Mouse (Mus musculus): ENCODE measurements around the gene C77080. TPM values are rescaled to one million over a fixed set of nuclear protein-coding genes. Genes with fewer than 3 reads are reported as not detected.
A peak's percentile ranks its signal among the peaks of the same experiment; 100 is the strongest.

C77080 gene
- polyA plus RNA-seq, 1 experiment from 2014 or later: 0.92 TPM

- ATAC-seq: no peak
- no peaks in the 10 kb centered on the region for H3K9me3 ChIP-seq (replicated peaks)
- WGBS (ENCODE audit: insufficient replicate concordance): 9% methylated on average over 24 of the region's 24 CpGs
- no peak overlapping the region for H3K27ac ChIP-seq
- H3K4me1 ChIP-seq: peaks cover 55% of the 10 kb centered on the region
- H3K27me3 ChIP-seq (replicated peaks): peaks cover 89% of the 10 kb centered on the region
- peak overlapping the region; percentile 65 for H3K4me3 ChIP-seq
- peak overlapping the region; percentile 67 for H3K9ac ChIP-seq
- peak overlapping the region; percentile 86 for H3K4me2 ChIP-seq
- no peaks in the 10 kb centered on the region for H3K36me3 ChIP-seq
Observed at GRCm38 (mm10) chr4:129247381-129248242, 13.6 kb downstream of the C77080 start.

DNA sequence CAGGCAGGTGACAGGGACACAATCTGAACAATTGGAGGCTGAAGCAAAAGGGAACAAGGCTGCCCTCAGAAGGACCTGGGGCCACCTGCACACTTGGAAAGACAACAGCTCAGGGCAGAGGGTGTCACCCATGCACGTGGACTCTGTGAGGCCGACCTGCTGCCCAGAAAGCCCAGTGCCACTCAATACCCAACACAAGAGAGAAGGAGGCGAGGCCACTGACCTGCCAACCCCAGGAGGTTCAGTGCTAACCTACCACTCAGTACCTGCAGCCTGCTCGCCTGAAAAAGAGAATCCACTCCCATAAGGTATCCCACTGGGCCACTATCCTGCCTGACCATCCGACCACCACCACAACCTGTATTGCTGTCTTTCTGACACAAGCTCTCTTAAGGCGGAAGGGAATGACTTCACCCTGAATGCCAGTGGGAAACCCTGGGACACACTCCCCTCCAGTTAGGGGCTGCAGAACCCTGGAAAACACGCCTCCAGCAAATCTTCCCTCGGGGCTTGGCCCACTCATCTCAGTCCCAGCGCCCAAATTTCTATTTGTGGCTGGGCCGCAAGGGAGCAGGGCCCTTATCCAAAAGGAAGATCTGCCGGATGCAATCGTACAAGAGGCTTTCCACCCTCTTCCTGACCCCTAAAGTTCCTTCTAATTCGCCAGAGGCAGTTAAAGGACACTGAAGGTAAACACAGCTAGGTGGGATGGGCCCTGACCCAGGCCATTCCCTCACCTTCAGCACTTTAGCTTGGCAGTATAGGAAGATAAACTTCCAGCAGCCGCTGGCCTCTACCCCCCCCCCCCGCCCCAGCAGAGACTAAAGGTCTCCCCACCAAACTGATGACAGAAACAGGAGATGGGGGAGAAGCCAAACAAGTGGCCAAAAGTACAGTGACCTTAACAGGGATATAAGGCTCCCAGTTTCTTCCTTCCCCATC lies 14.6 kb downstream of the C77080 start:
- H3K9ac ChIP-seq: no peak overlapping the region
- H3K9me3 ChIP-seq (replicated peaks): no peaks in the 10 kb centered on the region
- H3K4me1 ChIP-seq: peaks cover 57% of the 10 kb centered on the region
- H3K36me3 ChIP-seq: no peaks in the 10 kb centered on the region
- no peak overlapping the region for H3K27ac ChIP-seq
- H3K4me3 ChIP-seq: no peak overlapping the region
- peak overlapping the region; percentile 2; the same call in 1 of the 2 replicates for H3K4me2 ChIP-seq
- H3K27me3 ChIP-seq (replicated peaks): peaks cover 92% of the 10 kb centered on the region
- 26% methylated on average over 15 of the region's 15 CpGs for WGBS (ENCODE audit: insufficient replicate concordance)
- no peak for ATAC-seq

DNA sequence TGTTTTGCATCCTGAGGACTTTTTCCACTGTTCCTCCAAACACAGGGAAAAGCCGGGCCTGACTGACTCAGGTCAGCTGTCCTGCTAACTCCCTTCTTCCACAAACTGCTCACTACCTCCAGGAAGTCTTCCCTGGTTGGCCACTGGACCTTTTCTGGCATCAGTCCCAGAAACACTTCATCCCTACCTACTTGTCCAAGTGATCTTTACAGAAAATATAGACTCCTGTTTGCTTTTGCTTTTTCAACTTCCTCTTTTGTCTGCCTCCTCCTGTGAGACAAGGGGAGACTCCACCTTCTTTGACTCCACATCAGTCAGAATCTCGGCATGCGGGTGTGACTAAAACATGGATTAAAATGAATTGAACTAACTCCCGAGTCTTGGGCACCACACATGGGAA lies 16.4 kb downstream of the C77080 start:
- Histone ChIP-seq H3K27ac (no peak overlapping the region), H3K9ac (no peak overlapping the region), H3K27me3 (replicated peaks) (peaks cover 91% of the 10 kb centered on the region), H3K4me1 (peaks cover 46% of the 10 kb centered on the region), H3K4me2 (no peak overlapping the region), H3K36me3 (no peaks in the 10 kb centered on the region), H3K9me3 (replicated peaks) (no peaks in the 10 kb centered on the region), H3K4me3 (no peak overlapping the region)
- no peak for ATAC-seq
- 19% methylated on average over 4 of the region's 4 CpGs for WGBS (ENCODE audit: insufficient replicate concordance)

DNA sequence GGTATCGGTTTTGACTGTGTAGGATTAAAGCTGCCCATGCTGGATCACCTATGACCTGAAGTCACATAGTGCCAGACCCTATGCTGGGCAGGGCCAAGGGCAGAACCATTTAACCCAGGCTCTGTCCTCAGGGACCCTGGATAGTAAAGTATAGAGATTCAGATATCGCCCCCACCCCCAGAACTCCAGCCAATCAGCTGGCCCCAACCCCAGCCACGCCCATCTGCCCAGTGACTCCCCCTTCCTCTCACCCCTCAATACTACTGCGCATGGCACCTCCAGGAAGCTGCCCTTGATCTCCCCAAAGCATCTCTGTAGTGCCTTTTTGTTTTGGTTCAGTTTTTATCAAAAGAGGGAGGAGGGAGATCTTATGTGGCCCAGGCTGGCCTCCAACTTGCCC lies 18.4 kb downstream of the C77080 start:
- 39% methylated on average over 4 of the region's 4 CpGs for WGBS (ENCODE audit: insufficient replicate concordance)
- H3K9me3 ChIP-seq (replicated peaks): no peaks in the 10 kb centered on the region
- H3K4me3 ChIP-seq: no peak overlapping the region
- H3K4me2 ChIP-seq: no peak overlapping the region
- ATAC-seq: no peak
- H3K27me3 ChIP-seq (replicated peaks): peaks cover 91% of the 10 kb centered on the region
- H3K36me3 ChIP-seq: no peaks in the 10 kb centered on the region
- H3K4me1 ChIP-seq: peaks cover 56% of the 10 kb centered on the region
- no peak overlapping the region for H3K27ac ChIP-seq
- no peak overlapping the region for H3K9ac ChIP-seq

- no peaks in the 10 kb centered on the region for H3K36me3 ChIP-seq
- no peak overlapping the region for H3K27ac ChIP-seq
- H3K9me3 ChIP-seq (replicated peaks): no peaks in the 10 kb centered on the region
- H3K9ac ChIP-seq: no peak overlapping the region
- H3K4me3 ChIP-seq: no peak overlapping the region
- peaks cover 53% of the 10 kb centered on the region for H3K4me1 ChIP-seq
- WGBS (ENCODE audit: insufficient replicate concordance): 48% methylated on average over 4 of the region's 4 CpGs
- H3K27me3 ChIP-seq (replicated peaks): peaks cover 91% of the 10 kb centered on the region
- H3K4me2 ChIP-seq: no peak overlapping the region
- ATAC-seq: no peak
Observed at GRCm38 (mm10) chr4:129242327-129242726, 18.9 kb downstream of the C77080 start.

DNA sequence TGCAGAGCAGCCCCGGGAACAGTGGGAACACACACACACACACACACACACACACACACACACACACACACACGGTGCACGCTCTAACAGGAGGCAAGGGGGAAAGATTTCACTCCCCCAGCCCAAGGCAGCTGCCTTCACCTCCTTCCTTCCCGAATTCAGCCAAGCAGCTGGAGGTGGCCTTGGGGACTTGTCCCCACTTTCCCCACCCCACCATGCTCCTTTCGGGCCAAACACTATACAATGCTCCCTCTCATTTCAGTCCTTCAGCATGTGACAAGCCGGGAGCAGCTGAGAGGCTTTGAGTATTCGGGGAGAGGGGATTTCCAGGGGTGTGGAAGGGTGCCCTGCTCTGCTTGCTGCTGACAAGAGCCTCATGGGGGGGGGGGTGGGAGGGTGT lies 19.3 kb downstream of the C77080 start:
- Histone ChIP-seq H3K9me3 (replicated peaks) (no peaks in the 10 kb centered on the region), H3K27ac (no peak overlapping the region), H3K9ac (no peak overlapping the region), H3K27me3 (replicated peaks) (peaks cover 91% of the 10 kb centered on the region), H3K4me3 (no peak overlapping the region), H3K4me2 (no peak overlapping the region), H3K4me1 (peaks cover 54% of the 10 kb centered on the region), H3K36me3 (no peaks in the 10 kb centered on the region)
- WGBS (ENCODE audit: insufficient replicate concordance): 48% methylated on average over 7 of the region's 7 CpGs
- no peak for ATAC-seq

- Histone ChIP-seq H3K36me3 (no peaks in the 10 kb centered on the region), H3K27ac (no peak overlapping the region), H3K4me1 (peaks cover 67% of the 10 kb centered on the region), H3K4me3 (peak overlapping the region; percentile 67), H3K4me2 (peak overlapping the region; percentile 97), H3K9me3 (replicated peaks) (no peaks in the 10 kb centered on the region), H3K9ac (peak overlapping the region; percentile 66), H3K27me3 (replicated peaks) (peaks cover 69% of the 10 kb centered on the region)
- under 1% methylated on average over 21 of the region's 29 CpGs for WGBS (ENCODE audit: insufficient replicate concordance)
- peak; percentile 78 for ATAC-seq
Observed at GRCm38 (mm10) chr4:129239075-129239474, 22.1 kb downstream of the C77080 start.

DNA sequence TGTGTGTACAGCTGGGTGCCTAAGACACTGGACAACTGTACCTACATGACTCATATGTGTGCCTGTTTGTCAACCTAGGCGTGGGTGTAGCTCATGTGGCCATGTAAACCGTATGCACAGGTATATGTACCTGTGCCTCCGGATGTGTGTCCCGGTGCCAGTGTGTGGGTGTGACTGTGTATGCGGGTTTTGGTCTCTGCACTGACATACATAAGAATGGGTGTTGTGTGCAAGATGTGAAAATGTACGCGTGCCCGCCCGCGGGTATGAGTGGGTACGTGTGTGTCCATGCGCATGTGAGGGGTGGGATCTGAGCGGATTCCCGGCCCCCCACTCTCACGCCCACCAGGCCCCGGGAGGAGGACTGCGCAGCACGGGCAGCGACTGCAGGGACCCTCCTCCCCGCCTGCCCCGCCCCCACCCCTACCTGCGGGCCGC lies 22.6 kb downstream of the C77080 start:
- H3K9me3 ChIP-seq (replicated peaks): no peaks in the 10 kb centered on the region
- peaks cover 69% of the 10 kb centered on the region for H3K27me3 ChIP-seq (replicated peaks)
- peak overlapping the region; percentile 67 for H3K4me3 ChIP-seq
- peak; percentile 0; the same call in 1 of the 2 replicates for ATAC-seq
- H3K4me2 ChIP-seq: peak overlapping the region; percentile 97
- 2% methylated on average over 21 of the region's 23 CpGs for WGBS (ENCODE audit: insufficient replicate concordance)
- H3K27ac ChIP-seq: no peak overlapping the region
- H3K36me3 ChIP-seq: no peaks in the 10 kb centered on the region
- H3K4me1 ChIP-seq: peaks cover 69% of the 10 kb centered on the region
- peak overlapping the region; percentile 66 for H3K9ac ChIP-seq

- Histone ChIP-seq H3K4me3 (peak overlapping the region; percentile 67), H3K36me3 (no peaks in the 10 kb centered on the region), H3K9me3 (replicated peaks) (no peaks in the 10 kb centered on the region), H3K27ac (no peak overlapping the region), H3K4me2 (peak overlapping the region; percentile 97), H3K27me3 (replicated peaks) (peaks cover 70% of the 10 kb centered on the region), H3K4me1 (peaks cover 74% of the 10 kb centered on the region), H3K9ac (no peak overlapping the region)
- no peak for ATAC-seq
- 13% methylated on average over 21 of the region's 21 CpGs for WGBS (ENCODE audit: insufficient replicate concordance)
Observed at GRCm38 (mm10) chr4:129237843-129238441, 23.3 kb downstream of the C77080 start.

GRCm38 (mm10) chr4:129236236-129236813 lies 24.9 kb downstream of the C77080 start:
- no peaks in the 10 kb centered on the region for H3K9me3 ChIP-seq (replicated peaks)
- no peak overlapping the region for H3K4me3 ChIP-seq
- H3K9ac ChIP-seq: no peak overlapping the region
- peak overlapping the region; percentile 51; the same call in 1 of the 2 replicates for H3K4me2 ChIP-seq
- ATAC-seq: no peak
- H3K27me3 ChIP-seq (replicated peaks): peaks cover 69% of the 10 kb centered on the region
- H3K27ac ChIP-seq: peak overlapping the region; percentile 81; the same call in 1 of the 2 replicates
- peaks cover 80% of the 10 kb centered on the region for H3K4me1 ChIP-seq
- H3K36me3 ChIP-seq: no peaks in the 10 kb centered on the region
- WGBS (ENCODE audit: insufficient replicate concordance): 59% methylated on average over 8 of the region's 8 CpGs

- peak; percentile 59 for ATAC-seq
- 24% methylated on average over 3 of the region's 3 CpGs for WGBS (ENCODE audit: insufficient replicate concordance)
- H3K4me1 ChIP-seq: peaks cover 89% of the 10 kb centered on the region
- H3K9me3 ChIP-seq (replicated peaks): no peaks in the 10 kb centered on the region
- peak overlapping the region; percentile 51 for H3K4me2 ChIP-seq
- H3K9ac ChIP-seq: peak overlapping the region; percentile 29; the same call in 1 of the 2 replicates
- no peak overlapping the region for H3K4me3 ChIP-seq
- H3K27ac ChIP-seq: peak overlapping the region; percentile 81
- H3K27me3 ChIP-seq (replicated peaks): peaks cover 70% of the 10 kb centered on the region
- H3K36me3 ChIP-seq: no peaks in the 10 kb centered on the region
Observed at GRCm38 (mm10) chr4:129235147-129235546, 26.1 kb downstream of the C77080 start.
